Mouse (Mus musculus) liver, embryonic 14.5 days (tissue): ENCODE data around the gene Tbcb.

ENCODE experiments used
- CTCF ChIP-seq: IDR thresholded peaks from 2 replicates; pipeline ENCODE4 v1.5.1; 2016; ENCODE audit warnings: antibody characterized with exemption, low read depth, control low read depth
- EP300 ChIP-seq: IDR thresholded peaks from 2 replicates; pipeline ENCODE4 v1.6.1; 2016; ENCODE audit warnings: antibody characterized with exemption, low read depth

DNA sequence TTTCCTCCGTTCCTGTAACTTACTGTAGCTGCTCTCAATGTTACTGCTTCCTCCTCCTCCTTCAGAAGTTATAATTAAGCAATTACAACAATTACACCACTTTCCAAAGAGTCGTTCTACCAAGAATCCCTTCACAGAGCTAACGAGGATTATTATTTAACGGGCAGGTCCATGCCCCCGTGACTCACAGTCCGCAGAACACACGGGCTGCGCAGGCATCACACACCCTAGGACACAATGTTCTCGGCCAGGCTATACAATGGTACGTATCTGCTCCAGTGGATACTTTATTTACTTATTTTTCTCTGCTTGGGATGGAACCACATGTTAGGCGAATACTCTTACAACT, 12.1 kb downstream of the Tbcb start:
- TF ChIP-seq CTCF (no peak), EP300 (no peak)
